Mouse (Mus musculus) C2C12 (cell line): ENCODE data around the gene Med12l.

Source experiments
- CTCF ChIP-seq: IDR thresholded peaks from one replicate; pipeline ENCODE4 v1.5.1; 2011; ENCODE audit not compliant: control insufficient read depth, insufficient read depth, insufficient read length
- MAX ChIP-seq: IDR thresholded peaks from one replicate; pipeline ENCODE4 v1.6.1; 2011; ENCODE audit warnings: mild to moderate bottlenecking, control low read depth

DNA sequence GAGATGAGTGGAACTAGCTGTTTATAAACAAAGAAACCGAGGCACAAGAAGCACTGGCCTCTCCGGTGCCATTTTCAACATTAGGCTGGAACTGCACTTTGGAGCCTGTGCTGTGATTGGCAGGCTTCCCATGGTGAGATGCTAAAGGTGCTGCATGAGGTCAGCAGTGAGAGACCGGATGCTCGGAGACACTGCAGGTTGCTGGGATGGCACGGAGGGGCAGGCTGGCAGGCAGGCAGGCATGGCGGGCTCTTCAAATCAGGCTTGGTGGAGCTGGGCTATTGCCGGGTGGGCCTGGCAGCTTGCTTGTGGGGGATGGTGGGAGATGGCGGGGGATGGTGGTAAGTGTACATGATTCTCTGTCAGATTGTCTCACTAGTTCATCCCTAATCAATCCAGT, 15.6 kb downstream of the Med12l start:
- TF ChIP-seq CTCF (no peak), MAX (no peak)
